Mouse (Mus musculus) olfactory bulb, adult 2 months (tissue): ENCODE results near the gene Clint1.

ENCODE experiments used
- CTCF ChIP-seq: fragments of 200-500 bp; IDR thresholded peaks from 2 replicates; pipeline ENCODE4 v1.5.1; 2012; ENCODE audit warnings: low read depth, mild to moderate bottlenecking, low read length, moderate library complexity; ENCODE audit not compliant: insufficient read depth
- POLR2A ChIP-seq: fragments of 200-500 bp; IDR thresholded peaks from 2 replicates; pipeline ENCODE4 v1.6.1; 2012; ENCODE audit warnings: mild to moderate bottlenecking, low read depth, low read length, moderate library complexity; ENCODE audit not compliant: insufficient read depth

DNA sequence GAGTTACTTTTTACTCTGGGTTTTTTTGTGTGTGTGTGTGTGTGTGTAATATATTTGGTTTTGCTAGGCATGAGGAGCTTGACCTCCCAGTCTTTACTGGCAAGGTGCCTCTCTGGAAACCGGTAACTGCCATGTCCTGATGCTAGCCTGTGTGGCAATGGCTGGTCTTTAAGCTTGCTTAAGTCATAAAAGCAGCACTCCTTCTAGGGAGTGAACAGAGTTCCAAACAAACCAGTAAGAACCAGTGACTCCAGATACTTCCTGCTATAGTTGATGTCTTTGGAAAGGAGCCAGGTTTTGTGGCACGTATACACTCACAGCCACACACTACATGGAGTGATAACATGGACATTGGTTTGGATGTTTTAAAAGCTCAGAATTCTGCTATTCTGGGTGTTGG lies 24.2 kb downstream of the Clint1 start:
- no peak for TF ChIP-seq CTCF
- no peak for TF ChIP-seq POLR2A
